Mouse (Mus musculus): ENCODE measurements around the gene Rfk. TPM values are rescaled to one million over a fixed set of nuclear protein-coding genes. Genes with fewer than 3 reads are reported as not detected.

The Rfk gene
- 74.3 and 79.0 TPM in 2 replicates for polyA plus RNA-seq (2014; fragmentation: Nextera tagmentation; extraction: Ambion mirVana)

DNA sequence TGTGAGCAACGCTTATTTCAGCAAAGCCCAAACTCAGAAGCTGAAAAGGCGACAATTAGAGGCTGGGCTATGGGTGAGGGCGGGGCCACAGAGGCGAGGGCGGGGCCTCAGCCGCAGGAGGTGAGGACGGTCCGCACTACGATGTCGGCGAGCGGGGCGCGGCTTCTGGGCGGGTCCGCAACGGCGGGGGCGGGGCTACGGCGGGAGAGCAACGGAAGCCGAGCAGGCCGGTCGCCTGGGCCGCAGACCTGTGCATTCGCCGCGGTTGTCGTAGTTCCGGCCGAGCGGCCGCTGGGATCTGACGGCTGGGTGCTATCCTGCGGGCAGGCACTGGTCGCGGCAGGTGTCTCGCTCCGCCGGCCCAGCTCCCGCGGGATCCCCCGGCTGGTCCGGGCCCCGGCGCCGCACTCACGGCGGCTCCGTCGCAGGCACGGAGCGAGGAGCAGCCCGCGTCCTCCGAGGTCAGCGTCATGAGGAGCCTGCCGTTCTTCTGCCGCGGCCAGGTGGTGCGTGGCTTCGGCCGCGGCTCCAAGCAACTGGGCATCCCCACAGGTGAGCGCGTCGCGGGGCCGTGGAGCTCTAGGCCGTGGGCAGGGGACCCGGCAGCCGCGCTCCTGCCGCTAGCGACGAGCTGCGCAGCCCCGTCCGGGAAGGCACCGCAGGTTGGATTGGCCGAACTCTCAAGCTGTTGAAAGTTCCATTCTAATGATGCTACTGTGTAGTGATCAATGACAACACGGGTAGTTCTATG is at the start of gene Rfk:
TSS of gene Rfk (plus strand) at position 203 of the 751 bp plus-strand sequence.
- H3K9ac ChIP-seq (ENCODE audit: low read length): peak within 1 kb of the TSS; percentile 95
- WGBS: under 1% methylated on average over 83 of the region's 83 CpGs
- H3K27ac ChIP-seq (replicated peaks in 1 of 2; ENCODE audit: control insufficient read depth in 1 of 2, insufficient read depth in 1 of 2, low read depth in 2 of 2, low read length in 2 of 2): peak within 1 kb of the TSS; percentile 9 to 69
- no peaks in the 10 kb centered on the region for H3K9me3 ChIP-seq (ENCODE audit: control insufficient read depth, low read length)
- ATAC-seq (ENCODE audit: insufficient number of reproducible peaks, insufficient read depth, low FRiP score, low read depth): peak; percentile 96
- peak within 1 kb of the TSS; percentile 70 for H3K4me2 ChIP-seq (ENCODE audit: low read length)
- H3K36me3 ChIP-seq (ENCODE audit: control insufficient read depth, insufficient read depth, low read length): peaks cover 25% of the 10 kb centered on the region
- H3K27me3 ChIP-seq (ENCODE audit: control insufficient read depth, insufficient read depth, low read length): no peaks in the 10 kb centered on the region
- H3K4me3 ChIP-seq (ENCODE audit: control insufficient read depth in 1 of 2, insufficient read depth in 1 of 2, low read depth in 1 of 2, low read length in 2 of 2): peak within 1 kb of the TSS; percentile 71 to 94
- peaks cover 2 to 14% of the 10 kb centered on the region in 2 experiments; a peak in 3 of 4 replicates for H3K4me1 ChIP-seq (ENCODE audit: control insufficient read depth in 2 of 2, insufficient read depth in 2 of 2, low read length in 2 of 2)

DNA sequence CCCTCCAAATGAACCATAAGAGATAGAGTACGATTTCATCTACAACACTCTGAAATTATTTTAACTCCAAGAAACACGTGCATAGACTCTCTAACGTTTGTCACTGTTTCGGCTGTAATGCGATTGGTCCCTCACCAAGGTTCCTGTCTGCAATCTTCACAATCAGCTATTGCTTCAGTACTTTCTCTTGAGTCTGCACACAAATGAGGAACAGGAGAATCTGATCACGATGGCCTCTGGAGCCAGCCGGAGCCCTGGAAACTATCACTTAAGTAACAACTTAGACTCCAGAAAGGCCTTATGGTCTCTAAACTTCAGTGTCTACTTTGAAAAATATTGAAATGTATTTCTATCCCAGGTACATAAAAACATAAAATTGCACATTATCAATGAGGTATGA is 49.0 kb upstream of the Rfk start:
- no peak overlapping the region for H3K4me3 ChIP-seq (ENCODE audit: control insufficient read depth in 1 of 2, insufficient read depth in 1 of 2, low read depth in 1 of 2, low read length in 2 of 2)
- no peak overlapping the region for H3K9ac ChIP-seq (ENCODE audit: low read length)
- no peak for ATAC-seq (ENCODE audit: insufficient number of reproducible peaks, insufficient read depth, low FRiP score, low read depth)
- H3K27ac ChIP-seq (replicated peaks in 1 of 2; ENCODE audit: control insufficient read depth in 1 of 2, insufficient read depth in 1 of 2, low read depth in 2 of 2, low read length in 2 of 2): no peak overlapping the region
- H3K4me2 ChIP-seq (ENCODE audit: low read length): no peak overlapping the region
- no peaks in the 10 kb centered on the region for H3K4me1 ChIP-seq (ENCODE audit: control insufficient read depth in 2 of 2, insufficient read depth in 2 of 2, low read length in 2 of 2)
- H3K9me3 ChIP-seq (ENCODE audit: control insufficient read depth, low read length): no peaks in the 10 kb centered on the region
- H3K36me3 ChIP-seq (ENCODE audit: control insufficient read depth, insufficient read depth, low read length): no peaks in the 10 kb centered on the region
- WGBS: 83% methylated on average over 7 of the region's 7 CpGs
- H3K27me3 ChIP-seq (ENCODE audit: control insufficient read depth, insufficient read depth, low read length): no peaks in the 10 kb centered on the region

DNA sequence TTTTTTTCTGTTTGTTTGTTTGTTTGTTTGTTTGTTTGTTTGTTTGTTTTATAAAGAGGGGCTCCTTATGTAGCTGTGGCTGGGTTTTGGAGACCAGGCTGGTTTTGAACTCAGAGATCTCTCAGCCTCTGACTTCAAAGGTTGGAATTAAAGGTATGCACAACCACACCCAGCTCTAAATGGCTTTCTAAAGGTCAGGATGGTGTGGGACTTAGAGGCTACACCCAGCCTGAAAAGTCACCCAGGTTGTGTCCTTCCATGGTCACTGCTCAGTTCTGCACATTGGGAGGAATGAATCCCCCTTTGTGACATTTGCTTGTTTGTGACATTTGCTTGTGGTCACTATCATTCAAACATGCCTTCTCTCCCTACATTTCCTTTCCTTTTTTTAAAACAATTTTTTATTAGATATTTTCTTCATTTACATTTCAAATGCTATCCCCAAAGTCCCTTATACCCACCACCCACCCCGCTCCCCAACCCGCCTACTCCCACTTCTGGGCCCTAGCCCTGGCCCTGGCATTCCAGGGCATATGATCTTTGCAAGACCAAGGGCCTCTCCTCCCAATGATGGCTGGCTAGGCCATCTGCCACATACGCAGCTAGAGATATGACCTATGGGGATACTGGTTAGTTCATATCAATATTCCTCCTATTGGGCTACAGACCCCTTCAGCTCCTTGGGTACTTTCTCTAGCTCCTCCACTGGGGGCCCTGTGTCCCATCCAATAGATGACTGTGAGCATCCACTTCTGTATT is 46.9 kb upstream of the Rfk start:
- no peaks in the 10 kb centered on the region for H3K9me3 ChIP-seq (ENCODE audit: control insufficient read depth, low read length)
- WGBS: 90% methylated on average over 3 of the region's 3 CpGs
- no peak for ATAC-seq (ENCODE audit: insufficient number of reproducible peaks, insufficient read depth, low FRiP score, low read depth)
- H3K4me2 ChIP-seq (ENCODE audit: low read length): no peak overlapping the region
- H3K27ac ChIP-seq (replicated peaks in 1 of 2; ENCODE audit: control insufficient read depth in 1 of 2, insufficient read depth in 1 of 2, low read depth in 2 of 2, low read length in 2 of 2): no peak overlapping the region
- H3K36me3 ChIP-seq (ENCODE audit: control insufficient read depth, insufficient read depth, low read length): no peaks in the 10 kb centered on the region
- H3K4me1 ChIP-seq (ENCODE audit: control insufficient read depth in 2 of 2, insufficient read depth in 2 of 2, low read length in 2 of 2): 0 out of 4 replicates have a peak, but pooled peaks cover 0 to 4% of the 10 kb centered on the region in 2 experiments
- no peaks in the 10 kb centered on the region for H3K27me3 ChIP-seq (ENCODE audit: control insufficient read depth, insufficient read depth, low read length)
- H3K9ac ChIP-seq (ENCODE audit: low read length): no peak overlapping the region
- no peak overlapping the region for H3K4me3 ChIP-seq (ENCODE audit: control insufficient read depth in 1 of 2, insufficient read depth in 1 of 2, low read depth in 1 of 2, low read length in 2 of 2)

DNA sequence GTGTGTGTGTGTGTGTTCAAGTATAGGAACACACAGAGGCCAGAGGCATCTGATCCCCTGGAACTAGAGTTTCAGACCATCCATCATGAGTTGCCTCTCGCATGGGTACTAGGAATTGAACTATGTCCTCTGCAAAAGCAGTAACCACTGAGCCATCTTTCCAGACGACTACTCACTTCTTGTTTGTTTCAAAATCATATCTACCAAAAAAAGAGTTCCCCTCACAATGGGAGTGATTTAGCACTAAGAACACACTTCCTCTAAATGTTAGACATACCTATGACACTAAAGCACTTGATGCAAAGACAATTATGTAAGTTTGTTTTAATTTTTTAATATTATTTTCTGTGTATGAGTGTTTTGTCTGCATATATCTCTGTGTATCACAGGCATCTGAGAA is 46.0 kb upstream of the Rfk start:
- H3K9ac ChIP-seq (ENCODE audit: low read length): no peak overlapping the region
- no peak overlapping the region for H3K27ac ChIP-seq (replicated peaks in 1 of 2; ENCODE audit: control insufficient read depth in 1 of 2, insufficient read depth in 1 of 2, low read depth in 2 of 2, low read length in 2 of 2)
- no peak overlapping the region for H3K4me2 ChIP-seq (ENCODE audit: low read length)
- no peaks in the 10 kb centered on the region for H3K27me3 ChIP-seq (ENCODE audit: control insufficient read depth, insufficient read depth, low read length)
- ATAC-seq (ENCODE audit: insufficient number of reproducible peaks, insufficient read depth, low FRiP score, low read depth): no peak
- H3K4me1 ChIP-seq (ENCODE audit: control insufficient read depth in 2 of 2, insufficient read depth in 2 of 2, low read length in 2 of 2): 0 out of 4 replicates have a peak, but pooled peaks cover 0 to 4% of the 10 kb centered on the region in 2 experiments
- H3K4me3 ChIP-seq (ENCODE audit: control insufficient read depth in 1 of 2, insufficient read depth in 1 of 2, low read depth in 1 of 2, low read length in 2 of 2): no peak overlapping the region
- no peaks in the 10 kb centered on the region for H3K36me3 ChIP-seq (ENCODE audit: control insufficient read depth, insufficient read depth, low read length)
- no peaks in the 10 kb centered on the region for H3K9me3 ChIP-seq (ENCODE audit: control insufficient read depth, low read length)
- WGBS: 78% methylated on average over 2 of the region's 2 CpGs

DNA sequence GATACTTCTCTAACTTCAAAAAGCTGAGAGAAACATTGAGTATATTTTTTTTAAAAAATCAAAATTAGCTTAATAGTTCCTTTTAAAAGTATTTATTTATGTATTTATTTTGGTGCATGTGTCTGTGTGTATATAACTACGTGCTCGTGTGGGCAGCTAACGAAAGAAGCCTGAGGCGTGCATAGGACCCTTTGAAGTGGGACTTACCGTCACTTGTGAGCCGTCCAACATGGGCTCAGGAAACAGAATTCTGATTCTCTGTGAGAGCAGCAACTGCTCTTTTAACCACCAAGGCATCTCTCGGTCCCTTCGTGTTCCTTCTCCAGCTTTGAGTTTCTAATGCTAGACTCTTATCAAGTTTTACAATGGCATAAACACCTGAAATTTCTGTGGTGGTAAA is 40.1 kb upstream of the Rfk start:
- WGBS: 85% methylated on average over 8 of the region's 8 CpGs
- no peak for ATAC-seq (ENCODE audit: insufficient number of reproducible peaks, insufficient read depth, low FRiP score, low read depth)

DNA sequence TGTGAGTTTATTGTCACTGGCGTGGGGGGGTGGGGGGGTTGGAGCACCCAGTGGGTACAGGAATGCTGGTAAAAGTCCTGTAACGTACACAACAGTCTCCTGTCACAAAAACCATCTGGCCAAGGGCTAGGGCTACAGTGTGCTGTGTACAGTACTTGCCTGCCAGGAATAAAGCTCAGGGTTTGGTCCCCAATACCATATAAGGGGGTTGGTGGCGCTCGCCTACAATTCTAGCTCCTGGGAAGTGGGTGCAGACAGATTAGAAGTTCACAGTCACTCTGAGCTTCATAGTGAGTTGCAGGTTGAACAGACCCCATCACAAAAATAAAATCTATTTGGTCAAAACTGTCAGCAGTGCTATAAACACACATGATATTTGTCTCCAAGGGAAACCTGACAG is 39.5 kb upstream of the Rfk start:
- ATAC-seq (ENCODE audit: insufficient number of reproducible peaks, insufficient read depth, low FRiP score, low read depth): no peak
- Histone ChIP-seq H3K9ac (ENCODE audit: low read length) (no peak overlapping the region), H3K4me1 (ENCODE audit: control insufficient read depth in 2 of 2, insufficient read depth in 2 of 2, low read length in 2 of 2) (peaks cover 3 to 18% of the 10 kb centered on the region in 2 experiments; a peak in 3 of 4 replicates), H3K4me3 (ENCODE audit: control insufficient read depth in 1 of 2, insufficient read depth in 1 of 2, low read depth in 1 of 2, low read length in 2 of 2) (peak overlapping the region in 1 of 2 experiments; percentile 67; a peak in 1 of 4 replicates), H3K27ac (replicated peaks in 1 of 2; ENCODE audit: control insufficient read depth in 1 of 2, insufficient read depth in 1 of 2, low read depth in 2 of 2, low read length in 2 of 2) (peak overlapping the region in 1 of 2 experiments; percentile 39; a peak in 2 of 4 replicates), H3K36me3 (ENCODE audit: control insufficient read depth, insufficient read depth, low read length) (no peaks in the 10 kb centered on the region), H3K9me3 (ENCODE audit: control insufficient read depth, low read length) (no peaks in the 10 kb centered on the region), H3K4me2 (ENCODE audit: low read length) (peak overlapping the region; percentile 85), H3K27me3 (ENCODE audit: control insufficient read depth, insufficient read depth, low read length) (0 out of 2 replicates have a peak, but pooled peaks cover 3% of the 10 kb centered on the region)
- 52% methylated on average over 4 of the region's 4 CpGs for WGBS

More for the DNA sequence above, 40.1 kb upstream of the Rfk start:
- Histone ChIP-seq H3K4me3 (ENCODE audit: control insufficient read depth in 1 of 2, insufficient read depth in 1 of 2, low read depth in 1 of 2, low read length in 2 of 2) (no peak overlapping the region), H3K9ac (ENCODE audit: low read length) (no peak overlapping the region), H3K36me3 (ENCODE audit: control insufficient read depth, insufficient read depth, low read length) (no peaks in the 10 kb centered on the region), H3K9me3 (ENCODE audit: control insufficient read depth, low read length) (no peaks in the 10 kb centered on the region), H3K4me2 (ENCODE audit: low read length) (peak overlapping the region; percentile 85; the same call in 1 of the 2 replicates), H3K4me1 (ENCODE audit: control insufficient read depth in 2 of 2, insufficient read depth in 2 of 2, low read length in 2 of 2) (peaks cover 3 to 18% of the 10 kb centered on the region in 2 experiments; a peak in 3 of 4 replicates), H3K27me3 (ENCODE audit: control insufficient read depth, insufficient read depth, low read length) (0 out of 2 replicates have a peak, but pooled peaks cover 3% of the 10 kb centered on the region), H3K27ac (replicated peaks in 1 of 2; ENCODE audit: control insufficient read depth in 1 of 2, insufficient read depth in 1 of 2, low read depth in 2 of 2, low read length in 2 of 2) (no peak overlapping the region)

DNA sequence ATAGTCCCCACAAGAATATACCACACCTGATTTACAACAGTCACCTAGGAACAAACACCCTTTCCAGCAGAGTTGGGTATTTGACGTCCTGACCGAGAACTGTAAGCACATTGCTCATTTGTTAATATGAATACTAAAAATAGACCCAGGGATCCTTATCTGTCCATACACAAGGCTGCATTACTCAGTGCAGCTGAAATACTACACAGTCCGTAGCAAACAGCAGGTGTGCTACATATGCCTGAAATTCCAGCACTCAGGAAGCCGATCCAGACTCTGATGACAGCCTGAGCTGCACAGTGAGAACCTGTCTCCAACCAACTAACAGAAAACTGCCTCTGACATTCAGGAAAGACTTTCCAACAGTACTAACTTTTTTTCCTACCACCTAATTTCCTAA is 39.0 kb upstream of the Rfk start:
- Histone ChIP-seq H3K36me3 (ENCODE audit: control insufficient read depth, insufficient read depth, low read length) (no peaks in the 10 kb centered on the region), H3K4me1 (ENCODE audit: control insufficient read depth in 2 of 2, insufficient read depth in 2 of 2, low read length in 2 of 2) (peaks cover 3 to 18% of the 10 kb centered on the region in 2 experiments; a peak in 3 of 4 replicates), H3K27me3 (ENCODE audit: control insufficient read depth, insufficient read depth, low read length) (0 out of 2 replicates have a peak, but pooled peaks cover 3% of the 10 kb centered on the region), H3K4me2 (ENCODE audit: low read length) (peak overlapping the region; percentile 85), H3K9me3 (ENCODE audit: control insufficient read depth, low read length) (no peaks in the 10 kb centered on the region), H3K9ac (ENCODE audit: low read length) (peak overlapping the region; percentile 49), H3K27ac (replicated peaks in 1 of 2; ENCODE audit: control insufficient read depth in 1 of 2, insufficient read depth in 1 of 2, low read depth in 2 of 2, low read length in 2 of 2) (peak overlapping the region in 1 of 2 experiments; percentile 39; a peak in 2 of 4 replicates), H3K4me3 (ENCODE audit: control insufficient read depth in 1 of 2, insufficient read depth in 1 of 2, low read depth in 1 of 2, low read length in 2 of 2) (peak overlapping the region in 1 of 2 experiments; percentile 67; a peak in 2 of 4 replicates)
- no peak for ATAC-seq (ENCODE audit: insufficient number of reproducible peaks, insufficient read depth, low FRiP score, low read depth)
- 8% methylated on average over 4 of the region's 4 CpGs for WGBS
